Comparison of ENCODE assay signal across 16 mouse cellular contexts in genomic region chr10:21672666-21673065, GRCm38 (mm10).
"Had no signal": no experiment of that assay in that cellular context is flagged by ENCODE, and none has a peak within 500 bp of the region (broad histone marks: within the 10 kb centered on the region; RNA-seq: fewer than 3 reads in every experiment).

No protein-coding gene starts in this region.

- H3K27me3 ChIP-seq: limb, embryonic 12.5 days; liver, embryonic 13.5 days; lung, embryonic 15.5 days; megakaryocyte, embryonic 14.5 days; neural tube, embryonic 15.5 days had no signal

- H3K9ac ChIP-seq: limb, embryonic 12.5 days; liver, embryonic 13.5 days; liver, postnatal 0 days; lung, embryonic 15.5 days; neural tube, embryonic 15.5 days had no signal

- H3K27ac ChIP-seq: kidney, postnatal 0 days; limb, embryonic 12.5 days; liver, embryonic 13.5 days; lung, embryonic 15.5 days; macrophage; neural tube, embryonic 15.5 days had no signal

- H3K36me3 ChIP-seq: limb, embryonic 12.5 days; liver, embryonic 13.5 days; lung, embryonic 15.5 days; neural tube, embryonic 15.5 days had no signal

- ATAC-seq: liver, postnatal 0 days had no signal

- DNase-seq: layer of hippocampus, adult 9-11 months; layer of hippocampus, postnatal 36 days; liver; liver, embryonic 13.5 days; liver, postnatal 0 days; lung, postnatal 14 days; right cerebral cortex, adult 18-20 months; right cerebral cortex, postnatal 25 days; thymus, postnatal 36 days had no signal

- H3K4me2 ChIP-seq: limb, embryonic 12.5 days; liver, embryonic 13.5 days; lung, embryonic 15.5 days; neural tube, embryonic 15.5 days had no signal

- H3K4me3 ChIP-seq: limb, embryonic 12.5 days; liver, embryonic 13.5 days; lung, embryonic 15.5 days; megakaryocyte, embryonic 14.5 days; myocyte; neural tube, embryonic 15.5 days had no signal

- H3K9me3 ChIP-seq: limb, embryonic 12.5 days; liver, embryonic 13.5 days; lung, embryonic 15.5 days; neural tube, embryonic 15.5 days had no signal

- H3K4me1 ChIP-seq: liver, embryonic 13.5 days; megakaryocyte, embryonic 14.5 days; neural tube, embryonic 15.5 days had no signal
